Mouse (Mus musculus): ENCODE measurements around the gene Serpina1e.
"Not testable (repeated sequence)": the region's sequence is repeated elsewhere in the genome, so short reads cannot be mapped to it uniquely, and the experiment has no call there.

Serpina1e gene

DNA sequence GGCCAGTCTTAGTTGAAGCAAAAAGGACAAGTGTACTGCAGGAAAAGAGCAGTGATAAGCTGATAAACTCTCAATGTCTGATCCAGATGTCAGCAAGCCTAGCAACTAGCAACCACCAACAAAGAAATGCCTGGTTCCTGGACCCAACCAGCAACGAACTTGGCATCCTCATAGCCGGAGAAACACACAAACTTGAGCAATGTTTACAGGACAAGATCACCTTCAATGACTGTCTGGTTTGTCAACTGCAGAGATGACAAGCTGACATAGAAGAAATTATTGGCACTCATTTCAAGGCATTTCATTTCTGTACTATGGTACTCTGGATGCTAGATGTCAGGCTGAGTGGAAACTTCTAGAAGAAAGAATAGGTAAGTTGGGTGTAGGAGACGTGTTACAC is 8.0 kb upstream of the Serpina1e start:
- in situ Hi-C loops (cut with MboI; ENCODE audit: low sequenced_read_pairs): no loop called here

DNA sequence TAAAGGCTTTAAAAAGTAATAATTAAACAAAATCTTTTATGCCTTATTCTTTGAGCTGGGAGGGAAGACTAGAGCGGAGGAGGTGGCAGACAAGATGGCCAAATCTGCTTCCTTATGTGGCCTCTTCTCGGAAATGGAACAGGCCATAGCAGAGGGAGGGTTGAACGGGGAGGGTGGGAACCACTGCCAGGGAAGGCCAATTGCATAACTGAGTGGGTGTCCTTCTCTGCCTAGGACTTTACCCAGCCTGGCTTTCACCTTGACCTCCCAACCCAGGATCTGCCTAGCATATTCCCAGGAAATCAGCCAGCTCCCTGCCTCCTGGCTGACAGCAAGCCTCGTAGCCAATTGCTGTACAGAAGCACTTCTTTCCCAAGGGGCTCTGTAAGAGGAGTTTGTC is 4.5 kb upstream of the Serpina1e start:
- in situ Hi-C loops (cut with MboI; ENCODE audit: low sequenced_read_pairs): no loop called here

DNA sequence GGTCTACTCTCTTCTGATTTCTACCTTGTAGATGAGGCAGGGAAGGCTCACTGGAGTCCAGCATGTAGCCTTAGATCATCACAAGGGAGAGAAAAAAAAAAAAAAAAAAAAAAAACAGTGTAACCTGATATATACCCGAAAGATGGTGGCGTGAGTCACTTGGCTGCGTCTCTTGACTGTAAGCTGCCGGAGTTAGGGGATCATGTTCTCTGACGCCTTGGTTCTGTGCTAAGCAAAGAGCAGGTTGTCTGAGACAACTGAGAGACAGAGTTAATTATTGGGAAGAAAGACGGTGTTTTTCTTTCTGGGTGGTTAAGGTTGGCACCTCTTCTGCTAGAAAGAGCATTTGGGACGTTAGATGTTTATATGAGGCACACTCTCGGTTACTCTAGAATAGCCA is 4.1 kb upstream of the Serpina1e start:
- in situ Hi-C loops (cut with MboI; ENCODE audit: low sequenced_read_pairs): no loop called here

DNA sequence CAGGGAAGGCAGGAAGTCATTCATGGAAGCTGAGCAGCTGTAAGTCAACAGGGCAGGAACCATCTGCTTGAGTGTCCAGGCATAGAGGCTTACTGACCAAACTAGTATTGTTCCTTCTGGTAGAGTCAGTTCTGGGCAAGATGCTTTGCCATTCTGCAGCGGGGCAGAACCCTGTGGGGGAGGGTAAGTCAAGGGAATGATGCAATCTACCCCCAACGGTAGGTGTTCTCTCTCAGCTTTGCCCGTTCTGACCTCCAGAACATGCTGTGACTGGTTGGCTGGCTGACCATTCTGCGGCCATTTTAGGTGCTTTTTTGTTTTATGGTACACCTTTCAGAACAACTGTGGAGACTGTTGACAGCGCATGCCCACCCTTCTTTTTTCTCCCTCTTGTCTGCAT is 3.6 kb upstream of the Serpina1e start:
- in situ Hi-C loops (cut with MboI; ENCODE audit: low sequenced_read_pairs): no loop called here

DNA sequence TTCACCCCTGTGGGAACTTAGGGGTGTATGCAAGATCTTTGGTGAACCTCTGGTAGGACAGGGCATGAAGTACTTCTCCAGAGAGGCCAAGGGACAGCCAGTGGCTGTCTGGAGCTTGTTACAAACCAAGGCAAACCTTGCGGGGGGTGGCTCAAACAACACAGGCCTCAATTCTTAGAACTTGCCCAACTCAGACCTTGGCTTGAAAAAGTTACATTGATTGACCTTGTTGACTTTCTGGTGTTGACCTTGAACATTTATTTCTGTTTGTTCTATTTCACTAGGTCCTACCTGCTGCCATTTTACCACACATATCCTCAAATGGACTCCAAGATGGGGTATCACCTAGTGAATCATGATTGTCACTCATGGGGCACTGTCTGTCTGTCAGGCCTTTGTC is 2.9 kb upstream of the Serpina1e start:
- in situ Hi-C loops (cut with MboI; ENCODE audit: low sequenced_read_pairs): no loop called here

DNA sequence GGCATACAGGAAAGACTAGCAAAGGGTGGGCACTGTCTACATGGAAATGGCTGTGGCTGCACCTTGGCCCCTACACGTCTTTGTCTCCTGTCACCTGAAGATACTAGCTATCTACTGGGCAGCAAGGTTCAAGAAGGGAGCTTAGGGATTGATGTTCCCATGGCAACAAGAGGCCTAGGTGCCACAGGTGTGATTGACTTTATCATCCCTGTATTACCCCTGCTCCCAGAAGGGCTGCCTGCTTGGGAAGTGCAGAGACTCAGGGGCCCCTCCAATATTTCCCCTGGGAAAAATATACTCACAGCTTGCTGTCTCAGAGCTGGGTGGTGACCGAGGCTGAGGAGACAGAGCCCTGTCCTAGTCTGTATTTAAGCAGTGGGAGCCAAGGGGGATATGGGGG is 2.2 kb downstream of the Serpina1e start:
- in situ Hi-C loops (cut with MboI; ENCODE audit: low sequenced_read_pairs): not testable (repeated sequence)

DNA sequence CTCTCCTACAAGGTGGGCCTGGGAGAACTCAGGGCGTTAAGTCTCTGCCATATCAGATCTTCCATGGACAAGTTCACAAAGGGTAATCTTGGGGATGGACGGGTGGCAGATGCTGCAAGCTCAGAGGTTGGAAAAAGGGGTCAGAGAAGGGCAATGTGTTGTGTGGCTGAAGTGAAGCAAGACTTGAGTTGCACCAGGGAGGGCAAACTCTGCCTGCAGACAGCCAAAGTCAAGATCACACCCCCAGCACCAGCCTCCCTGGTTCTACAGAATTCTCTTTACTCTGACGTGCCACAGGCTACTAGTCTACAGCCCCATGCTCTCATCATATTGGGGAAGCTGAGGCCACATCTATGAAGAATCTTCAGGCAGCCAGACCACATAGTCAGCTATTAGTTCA is 5.8 kb downstream of the Serpina1e start:
- in situ Hi-C loops (cut with MboI; ENCODE audit: low sequenced_read_pairs): not testable (repeated sequence)

DNA sequence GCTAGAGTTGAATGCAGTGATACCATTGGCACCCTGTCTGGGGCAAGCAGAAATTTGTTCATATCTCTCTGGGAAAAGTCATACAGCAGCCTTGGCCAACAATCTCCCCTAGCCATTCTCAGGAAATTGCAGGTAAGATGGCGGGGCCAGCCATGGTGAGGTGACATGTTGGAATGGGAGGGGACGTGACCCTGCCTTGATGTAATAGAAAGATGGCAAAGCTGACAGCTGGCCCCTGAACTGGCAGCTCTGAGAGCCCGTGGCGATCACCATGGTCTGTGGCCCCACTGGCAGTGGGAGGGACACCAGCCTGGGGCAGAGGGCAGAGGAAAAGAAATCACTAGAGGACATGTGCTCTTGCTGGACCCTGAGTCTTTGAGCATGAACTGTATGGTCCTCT is 12.5 kb downstream of the Serpina1e start:
- in situ Hi-C loops (cut with MboI; ENCODE audit: low sequenced_read_pairs): no loop called here

DNA sequence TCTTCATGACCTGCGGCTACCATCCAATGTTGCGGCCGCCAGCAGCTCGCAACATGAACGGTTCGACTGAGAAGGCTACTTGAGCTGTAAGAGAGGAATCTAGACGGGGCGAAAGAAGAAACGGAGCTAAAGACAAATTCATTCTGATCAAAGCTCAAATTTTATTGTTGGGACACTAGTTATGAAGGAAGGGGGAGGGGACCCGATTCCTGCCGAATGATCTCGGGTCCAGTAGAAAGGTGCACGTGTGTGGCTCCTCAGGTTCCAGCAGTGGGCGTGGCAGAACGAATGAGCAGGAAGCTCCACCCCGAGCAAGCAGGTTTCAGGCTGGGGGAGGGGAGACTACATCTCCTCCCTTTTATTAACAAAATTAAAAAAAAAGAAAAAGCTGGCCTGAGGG is 49.6 kb downstream of the Serpina1e start:
- in situ Hi-C loops (cut with MboI; ENCODE audit: low sequenced_read_pairs): not testable (repeated sequence)

DNA sequence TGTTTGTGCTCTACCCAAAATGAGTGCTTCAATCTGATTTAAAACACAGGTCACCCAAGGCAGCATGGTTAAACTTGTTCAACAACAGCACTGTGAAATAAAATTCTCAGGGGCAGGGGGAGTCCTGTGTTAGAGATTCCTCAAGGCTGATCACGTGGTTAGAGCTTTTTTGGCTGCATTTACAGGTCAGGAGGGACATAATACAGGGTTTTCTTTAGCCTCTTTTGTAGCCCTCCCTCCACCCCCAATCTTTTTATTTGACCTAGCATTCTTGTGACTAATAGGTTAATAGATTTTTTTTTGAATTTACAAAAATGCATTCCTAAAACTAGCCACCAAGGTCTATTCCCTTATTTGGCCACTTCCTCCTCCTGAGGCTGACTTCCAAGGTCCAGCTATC is 51.0 kb downstream of the Serpina1e start:
- in situ Hi-C loops (cut with MboI; ENCODE audit: low sequenced_read_pairs): not testable (repeated sequence)

DNA sequence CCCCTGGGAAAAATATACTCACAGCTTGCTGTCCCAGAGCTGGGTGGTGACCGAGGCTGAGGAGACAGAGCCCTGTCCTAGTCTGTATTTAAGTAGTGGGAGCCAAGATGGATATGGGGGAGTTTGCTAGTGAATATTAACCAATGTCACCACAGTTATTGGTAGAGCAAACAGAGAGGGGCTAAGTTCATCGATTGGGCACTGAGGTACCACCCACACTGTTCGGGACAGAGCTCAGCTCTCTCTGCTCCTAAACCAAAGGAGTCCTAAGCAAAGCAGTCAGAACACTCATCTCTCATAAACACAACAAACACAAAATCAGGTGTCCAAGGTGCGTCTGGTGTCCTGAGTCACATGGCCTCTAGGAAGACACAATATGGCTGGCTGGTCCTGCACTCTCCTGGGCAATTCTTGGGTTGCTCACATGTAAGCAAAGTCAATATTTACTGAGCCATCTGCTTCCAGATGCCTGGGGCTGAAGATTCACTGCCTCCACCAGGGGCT is 53.9 kb downstream of the Serpina1e start, which contains the start of gene Serpina1c:
Serpina1c (minus strand) TSS at position 51 of the 504 bp plus-strand sequence.
- in situ Hi-C loops (cut with MboI; ENCODE audit: low sequenced_read_pairs): not testable (repeated sequence)

DNA sequence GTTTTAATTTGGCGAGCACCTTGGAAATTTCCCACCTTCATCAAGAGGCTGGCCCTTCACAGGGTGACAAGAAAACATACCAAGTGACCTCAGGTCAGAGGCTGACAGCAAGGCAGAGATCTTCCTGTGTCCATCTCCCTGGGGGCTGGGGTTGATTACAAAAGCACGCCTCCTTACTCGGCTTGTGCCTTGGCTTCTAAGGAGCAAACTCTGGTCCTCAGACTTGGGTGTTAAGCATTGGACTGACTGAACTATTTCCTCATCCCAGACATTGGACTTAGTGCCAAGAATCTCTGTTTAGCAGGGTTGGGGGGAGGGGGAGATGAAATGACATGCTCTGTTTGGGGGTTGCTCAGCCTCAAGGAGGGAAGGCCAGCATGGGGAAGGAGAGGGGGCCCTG is 56.8 kb downstream of the Serpina1e start:
- in situ Hi-C loops (cut with MboI; ENCODE audit: low sequenced_read_pairs): not testable (repeated sequence)
